Mouse (Mus musculus) heart, postnatal 0 days (tissue): ENCODE results near the gene Cct8. TPM values are rescaled to one million over a fixed set of nuclear protein-coding genes. Genes with fewer than 3 reads are reported as not detected.

Source experiments
- ATAC-seq: fragments of 200-750 bp; cut with Nextera tagmentation; 2 replicates; pipeline ENCODE4 v1.8.0; 2017; ENCODE audit warnings: low read depth, moderate number of reproducible peaks, moderate library complexity; ENCODE audit not compliant: insufficient read depth
- DNase-seq: peaks from one replicate; pipeline ENCODE4 v3.0.0-alpha.2; 2016; ENCODE audit warnings: low spot score
- H3K27ac ChIP-seq: fragments of 300-500 bp; sonication (generic); 2 replicates; pipeline ENCODE4 v1.5.1; 2014; ENCODE audit warnings: low read depth, mild to moderate bottlenecking
- H3K27me3 ChIP-seq: fragments of 300-500 bp; sonication (generic); 2 replicates; pipeline ENCODE4 v1.6.1; 2014; ENCODE audit warnings: low read length, mixed read lengths; ENCODE audit not compliant: control insufficient read depth, insufficient read depth
- H3K36me3 ChIP-seq: fragments of 300-500 bp; sonication (generic); replicated peaks from 2 replicates; pipeline ENCODE4 v1.6.1; 2014; ENCODE audit warnings: low read length, mixed read lengths; ENCODE audit not compliant: control insufficient read depth, insufficient read depth
- H3K4me1 ChIP-seq: fragments of 300-500 bp; sonication (generic); 2 replicates; pipeline ENCODE4 v1.6.1; 2014; ENCODE audit warnings: antibody characterized with exemption; ENCODE audit not compliant: control insufficient read depth, insufficient read depth
- H3K4me2 ChIP-seq: fragments of 300-500 bp; sonication (generic); 2 replicates; pipeline ENCODE4 v1.6.1; 2014; ENCODE audit warnings: low read depth, mild to moderate bottlenecking, low read length, moderate library complexity
- H3K4me3 ChIP-seq: fragments of 300-500 bp; sonication (generic); 2 replicates; pipeline ENCODE4 v1.5.1; 2014; ENCODE audit warnings: low read depth, low read length
- H3K9ac ChIP-seq: fragments of 300-500 bp; sonication (generic); replicated peaks from 2 replicates; pipeline ENCODE4 v1.6.1; 2014; ENCODE audit warnings: low read depth, low read length, mixed read lengths
- H3K9me3 ChIP-seq: fragments of 300-500 bp; sonication (generic); replicated peaks from 2 replicates; pipeline ENCODE4 v1.6.1; 2016; ENCODE audit warnings: low read length; ENCODE audit not compliant: control insufficient read depth
- CTCF ChIP-seq: IDR thresholded peaks from 2 replicates; pipeline ENCODE4 v1.5.1; 2016; ENCODE audit warnings: antibody characterized with exemption, control low read depth, low read depth
- EP300 ChIP-seq: IDR thresholded peaks from 2 replicates; pipeline ENCODE4 v1.6.1; 2016; ENCODE audit warnings: antibody characterized with exemption, low read depth
- WGBS: fragments of 180-500 bp; shearing (Covaris S2); extraction: QIAGEN DNeasy Blood & Tissue Kit; methylation state at CpG from one replicate; pipeline ENCODE4 v1.1.7; 2014; 5-methylcytosine and 5-hydroxymethylcytosine counted together
- polyA plus RNA-seq: library from polyadenylated mRNA; unstranded; fragments of >200 nt; fragmentation: Nextera tagmentation; extraction: Ambion mirVana; gene quantifications from 2 replicates; pipeline ENCODE4 v1.2.1, GENCODE M21; 2015
- total RNA-seq: library from RNA; depleted of rRNA; stranded (reverse); fragments of >200 nt; gene quantifications from 2 replicates; pipeline ENCODE4 v1.2.3, GENCODE M21; 2014; ENCODE audit warnings: low replicate concordance

The Cct8 gene
- total and polyA plus RNA-seq, 2 experiments from 2014 or later = 126 to 213 TPM

DNA sequence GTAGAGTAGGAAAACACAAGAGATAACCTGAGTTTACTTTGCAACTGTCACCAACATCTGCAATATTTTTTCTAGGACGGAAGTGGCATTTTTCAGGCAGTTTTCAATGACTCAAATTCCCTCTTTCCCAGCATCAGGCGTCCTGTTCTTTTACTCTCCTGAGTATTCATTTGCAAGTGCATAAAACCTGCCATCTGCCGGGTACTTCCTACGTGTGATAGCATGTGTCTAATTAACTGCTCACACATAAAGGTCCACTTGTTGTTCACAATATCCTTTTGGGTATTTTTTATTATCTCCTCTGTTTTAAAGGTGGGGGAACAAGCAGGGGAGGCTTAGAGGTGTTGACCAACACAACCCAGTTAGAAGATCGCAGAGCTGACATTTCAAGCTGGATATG is 16.0 kb upstream of the Cct8 start:
- no peak overlapping the region for H3K4me2 ChIP-seq
- H3K36me3 ChIP-seq = no peaks in the 10 kb centered on the region
- no peaks in the 10 kb centered on the region for H3K27me3 ChIP-seq
- DNase-seq (no peak), ATAC-seq (no peak)
- no peak for TF ChIP-seq EP300
- no peak overlapping the region for H3K27ac ChIP-seq
- H3K9me3 ChIP-seq = no peaks in the 10 kb centered on the region
- no peak overlapping the region for H3K4me3 ChIP-seq
- H3K9ac ChIP-seq = no peak overlapping the region
- no peaks in the 10 kb centered on the region for H3K4me1 ChIP-seq
- 71% methylated on average over 5 of the region's 5 CpGs for WGBS

- ATAC-seq (peak; percentile 83), DNase-seq (peak; percentile 71)
- peak overlapping the region; percentile 20; the same call in 1 of the 2 replicates for H3K4me2 ChIP-seq
These were observed 5.8 kb upstream of the Cct8 start for GRCm38 (mm10) chr16:87501304-87502078.

DNA sequence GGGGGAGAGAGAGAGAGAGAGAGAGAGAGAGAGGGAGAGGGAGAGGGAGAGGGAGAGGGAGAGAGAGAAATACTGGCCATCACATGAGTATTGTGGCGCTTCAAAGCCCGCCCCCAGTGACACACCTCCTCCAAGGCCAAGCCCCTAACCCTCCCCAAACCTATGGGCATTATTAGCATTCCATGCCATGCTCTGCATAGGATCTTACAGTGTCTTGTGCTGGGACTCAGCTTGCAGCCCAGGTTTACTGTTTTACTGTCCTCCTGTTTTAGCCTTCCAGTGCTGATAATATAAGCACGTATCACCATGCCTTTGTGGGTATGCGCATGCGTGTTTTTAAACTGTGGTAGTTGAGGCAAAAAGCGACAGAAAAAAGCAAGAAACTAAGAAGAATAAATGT is 3.9 kb upstream of the Cct8 start:
- ATAC-seq (no peak), DNase-seq (no peak)
- Histone ChIP-seq H3K4me3 (no peak overlapping the region), H3K9me3 (no peaks in the 10 kb centered on the region), H3K36me3 (no peaks in the 10 kb centered on the region), H3K27me3 (no peaks in the 10 kb centered on the region), H3K4me2 (no peak overlapping the region), H3K9ac (no peak overlapping the region), H3K4me1 (peaks cover 22% of the 10 kb centered on the region), H3K27ac (no peak overlapping the region)
- 38% methylated on average over 6 of the region's 6 CpGs for WGBS
- TF ChIP-seq EP300 (no peak), CTCF (no peak)

More at GRCm38 (mm10) chr16:87501304-87502078, 5.8 kb upstream of the Cct8 start:
- TF ChIP-seq CTCF = no peak
- TF ChIP-seq EP300 = no peak
- Histone ChIP-seq H3K27ac (peak overlapping the region; percentile 47), H3K36me3 (no peaks in the 10 kb centered on the region), H3K4me3 (no peak overlapping the region), H3K9ac (no peak overlapping the region), H3K27me3 (no peaks in the 10 kb centered on the region), H3K4me1 (peaks cover 17% of the 10 kb centered on the region), H3K9me3 (no peaks in the 10 kb centered on the region)
- 8% methylated on average over 13 of the region's 13 CpGs for WGBS

GRCm38 (mm10) chr16:87497171-87497570 is 1.5 kb upstream of the Cct8 start:
- no peaks in the 10 kb centered on the region for H3K27me3 ChIP-seq
- no peak for TF ChIP-seq CTCF
- TF ChIP-seq EP300 = no peak
- 87% methylated on average over 6 of the region's 6 CpGs for WGBS
- no peak overlapping the region for H3K9ac ChIP-seq
- peaks cover 14% of the 10 kb centered on the region for H3K36me3 ChIP-seq
- DNase-seq (no peak), ATAC-seq (no peak)
- H3K4me3 ChIP-seq = no peak overlapping the region
- no peak overlapping the region for H3K4me2 ChIP-seq
- H3K9me3 ChIP-seq = no peaks in the 10 kb centered on the region
- peaks cover 28% of the 10 kb centered on the region for H3K4me1 ChIP-seq
- no peak overlapping the region for H3K27ac ChIP-seq

DNA sequence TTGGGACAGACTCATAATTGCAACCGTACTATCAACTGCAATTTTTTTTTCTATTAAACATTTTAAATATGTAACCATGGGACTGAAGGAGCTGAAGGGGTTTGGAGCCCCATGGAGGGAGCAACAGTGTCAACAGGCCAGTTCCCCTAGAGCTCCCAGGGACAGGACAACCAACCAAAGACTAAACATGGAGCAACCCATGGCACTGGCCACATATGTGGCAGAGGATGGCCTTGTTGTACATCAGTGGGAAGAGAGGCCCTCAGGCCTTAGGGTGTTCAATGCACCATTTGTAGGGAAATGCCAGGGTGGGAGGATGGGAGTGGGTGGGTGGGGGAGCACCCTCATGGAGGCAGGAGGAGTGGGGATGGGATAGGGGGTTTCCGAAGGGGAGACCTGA is 1.1 kb upstream of the Cct8 start:
- no peak for DNase-seq
- H3K9ac ChIP-seq = 0 out of 2 replicates have a peak overlapping the region, but pooled peaks have one; percentile 96
- H3K27me3 ChIP-seq = no peaks in the 10 kb centered on the region
- ATAC-seq = no peak
- H3K4me3 ChIP-seq = no peak overlapping the region
- peaks cover 27% of the 10 kb centered on the region for H3K4me1 ChIP-seq
- H3K36me3 ChIP-seq = peaks cover 19% of the 10 kb centered on the region
- no peak overlapping the region for H3K27ac ChIP-seq
- WGBS = 89% methylated on average over 2 of the region's 2 CpGs
- no peaks in the 10 kb centered on the region for H3K9me3 ChIP-seq
- H3K4me2 ChIP-seq = peak overlapping the region; percentile 81; the same call in 1 of the 2 replicates
- TF ChIP-seq CTCF = no peak
- no peak for TF ChIP-seq EP300
